Mouse (Mus musculus): ENCODE measurements around the gene Hexim1. TPM values are rescaled to one million over a fixed set of nuclear protein-coding genes. Genes with fewer than 3 reads are reported as not detected.

The Hexim1 gene
- polyA plus RNA-seq, 1 experiment from 2014 or later = 2.4 TPM

GRCm38 (mm10) chr11:103078131-103078530, 37.9 kb upstream of the Hexim1 start:
- ATAC-seq = no peak
- Histone ChIP-seq H3K4me3 (no peak overlapping the region), H3K27ac (no peak overlapping the region), H3K9ac (no peak overlapping the region), H3K4me1 (peaks cover 15% of the 10 kb centered on the region), H3K27me3 (replicated peaks) (peaks cover 63% of the 10 kb centered on the region), H3K9me3 (replicated peaks) (no peaks in the 10 kb centered on the region), H3K36me3 (no peaks in the 10 kb centered on the region), H3K4me2 (no peak overlapping the region)
- 79% methylated on average over 11 of the region's 11 CpGs for WGBS (ENCODE audit: insufficient replicate concordance)

- 3% methylated on average over 43 of the region's 43 CpGs for WGBS (ENCODE audit: insufficient replicate concordance)
- peak; percentile 42 for ATAC-seq
- no peaks in the 10 kb centered on the region for H3K36me3 ChIP-seq
- peak overlapping the region; percentile 60 for H3K4me2 ChIP-seq
- H3K27me3 ChIP-seq (replicated peaks) = peaks cover 63% of the 10 kb centered on the region
- no peak overlapping the region for H3K27ac ChIP-seq
- H3K4me3 ChIP-seq = peak overlapping the region; percentile 32
- peaks cover 8% of the 10 kb centered on the region for H3K4me1 ChIP-seq
- no peaks in the 10 kb centered on the region for H3K9me3 ChIP-seq (replicated peaks)
- H3K9ac ChIP-seq = peak overlapping the region; percentile 22
Observed at GRCm38 (mm10) chr11:103080323-103081091, 35.5 kb upstream of the Hexim1 start.

- H3K27me3 ChIP-seq (replicated peaks) = peaks cover 61% of the 10 kb centered on the region
- ATAC-seq = no peak
- H3K9ac ChIP-seq = no peak overlapping the region
- H3K36me3 ChIP-seq = no peaks in the 10 kb centered on the region
- H3K27ac ChIP-seq = no peak overlapping the region
- no peak overlapping the region for H3K4me3 ChIP-seq
- H3K4me1 ChIP-seq = peaks cover 8% of the 10 kb centered on the region
- 59% methylated on average over 6 of the region's 6 CpGs for WGBS (ENCODE audit: insufficient replicate concordance)
- H3K9me3 ChIP-seq (replicated peaks) = no peaks in the 10 kb centered on the region
- H3K4me2 ChIP-seq = no peak overlapping the region
Observed at GRCm38 (mm10) chr11:103081631-103082030, 34.4 kb upstream of the Hexim1 start.

- WGBS (ENCODE audit: insufficient replicate concordance) = 72% methylated on average over 7 of the region's 7 CpGs
- peaks cover 20% of the 10 kb centered on the region for H3K4me1 ChIP-seq
Observed at GRCm38 (mm10) chr11:103093306-103093705, 22.7 kb upstream of the Hexim1 start.

GRCm38 (mm10) chr11:103093862-103094833, 21.9 kb upstream of the Hexim1 start:
- Histone ChIP-seq H3K9me3 (replicated peaks) (no peaks in the 10 kb centered on the region), H3K4me3 (no peak overlapping the region), H3K27me3 (replicated peaks) (peaks cover 42% of the 10 kb centered on the region), H3K4me2 (no peak overlapping the region), H3K9ac (no peak overlapping the region), H3K36me3 (no peaks in the 10 kb centered on the region), H3K4me1 (peaks cover 20% of the 10 kb centered on the region), H3K27ac (no peak overlapping the region)
- ATAC-seq = no peak
- WGBS (ENCODE audit: insufficient replicate concordance) = 52% methylated on average over 20 of the region's 20 CpGs

More at GRCm38 (mm10) chr11:103093306-103093705, 22.7 kb upstream of the Hexim1 start:
- H3K9ac ChIP-seq = no peak overlapping the region
- H3K4me3 ChIP-seq = no peak overlapping the region
- H3K27ac ChIP-seq = no peak overlapping the region
- no peaks in the 10 kb centered on the region for H3K9me3 ChIP-seq (replicated peaks)
- peaks cover 34% of the 10 kb centered on the region for H3K27me3 ChIP-seq (replicated peaks)
- ATAC-seq = no peak
- no peak overlapping the region for H3K4me2 ChIP-seq
- no peaks in the 10 kb centered on the region for H3K36me3 ChIP-seq

- H3K4me3 ChIP-seq = no peak overlapping the region
- H3K4me2 ChIP-seq = no peak overlapping the region
- H3K36me3 ChIP-seq = no peaks in the 10 kb centered on the region
- H3K27ac ChIP-seq = no peak overlapping the region
- ATAC-seq = no peak
- peaks cover 20% of the 10 kb centered on the region for H3K4me1 ChIP-seq
- H3K27me3 ChIP-seq (replicated peaks) = peaks cover 52% of the 10 kb centered on the region
- no peak overlapping the region for H3K9ac ChIP-seq
- 68% methylated on average over 9 of the region's 9 CpGs for WGBS (ENCODE audit: insufficient replicate concordance)
- no peaks in the 10 kb centered on the region for H3K9me3 ChIP-seq (replicated peaks)
Observed at GRCm38 (mm10) chr11:103095107-103095670, 20.8 kb upstream of the Hexim1 start.

GRCm38 (mm10) chr11:103095801-103096200, 20.2 kb upstream of the Hexim1 start:
- Histone ChIP-seq H3K27me3 (replicated peaks) (peaks cover 59% of the 10 kb centered on the region), H3K9ac (no peak overlapping the region), H3K4me3 (no peak overlapping the region), H3K36me3 (no peaks in the 10 kb centered on the region), H3K4me2 (no peak overlapping the region), H3K9me3 (replicated peaks) (no peaks in the 10 kb centered on the region), H3K4me1 (peaks cover 20% of the 10 kb centered on the region), H3K27ac (no peak overlapping the region)
- no peak for ATAC-seq
- WGBS (ENCODE audit: insufficient replicate concordance) = 71% methylated on average over 6 of the region's 6 CpGs

GRCm38 (mm10) chr11:103096979-103097894, 18.8 kb upstream of the Hexim1 start:
- no peak overlapping the region for H3K9ac ChIP-seq
- no peak overlapping the region for H3K4me3 ChIP-seq
- H3K4me1 ChIP-seq = peaks cover 34% of the 10 kb centered on the region
- H3K36me3 ChIP-seq = no peaks in the 10 kb centered on the region
- no peak overlapping the region for H3K27ac ChIP-seq
- 30% methylated on average over 22 of the region's 22 CpGs for WGBS (ENCODE audit: insufficient replicate concordance)
- no peak for ATAC-seq
- H3K27me3 ChIP-seq (replicated peaks) = peaks cover 73% of the 10 kb centered on the region
- no peak overlapping the region for H3K4me2 ChIP-seq
- no peaks in the 10 kb centered on the region for H3K9me3 ChIP-seq (replicated peaks)

- Histone ChIP-seq H3K27me3 (replicated peaks) (peaks cover 73% of the 10 kb centered on the region), H3K36me3 (no peaks in the 10 kb centered on the region), H3K4me2 (no peak overlapping the region), H3K4me3 (no peak overlapping the region), H3K9ac (no peak overlapping the region), H3K27ac (no peak overlapping the region), H3K4me1 (peaks cover 40% of the 10 kb centered on the region), H3K9me3 (replicated peaks) (no peaks in the 10 kb centered on the region)
- no peak for ATAC-seq
- WGBS (ENCODE audit: insufficient replicate concordance) = 75% methylated on average over 11 of the region's 11 CpGs
Observed at GRCm38 (mm10) chr11:103098531-103099190, 17.4 kb upstream of the Hexim1 start.

- ATAC-seq = no peak
- Histone ChIP-seq H3K4me3 (no peak overlapping the region), H3K4me1 (peaks cover 42% of the 10 kb centered on the region), H3K9ac (no peak overlapping the region), H3K4me2 (no peak overlapping the region), H3K27me3 (replicated peaks) (peaks cover 67% of the 10 kb centered on the region), H3K27ac (no peak overlapping the region), H3K36me3 (no peaks in the 10 kb centered on the region), H3K9me3 (replicated peaks) (no peaks in the 10 kb centered on the region)
- WGBS (ENCODE audit: insufficient replicate concordance) = 58% methylated on average over 12 of the region's 12 CpGs
Observed at GRCm38 (mm10) chr11:103099352-103099940, 16.6 kb upstream of the Hexim1 start.

Measured in liver, embryonic 12.5 days (tissue).